Mouse (Mus musculus) olfactory bulb, adult 2 months (tissue): ENCODE measurements around the gene Sox13.

Experiments used
- CTCF ChIP-seq: fragments of 200-500 bp; IDR thresholded peaks from 2 replicates; pipeline ENCODE4 v1.5.1; 2012; ENCODE audit warnings: low read depth, mild to moderate bottlenecking, low read length, moderate library complexity; ENCODE audit not compliant: insufficient read depth
- POLR2A ChIP-seq: fragments of 200-500 bp; IDR thresholded peaks from 2 replicates; pipeline ENCODE4 v1.6.1; 2012; ENCODE audit warnings: mild to moderate bottlenecking, low read depth, low read length, moderate library complexity; ENCODE audit not compliant: insufficient read depth

DNA sequence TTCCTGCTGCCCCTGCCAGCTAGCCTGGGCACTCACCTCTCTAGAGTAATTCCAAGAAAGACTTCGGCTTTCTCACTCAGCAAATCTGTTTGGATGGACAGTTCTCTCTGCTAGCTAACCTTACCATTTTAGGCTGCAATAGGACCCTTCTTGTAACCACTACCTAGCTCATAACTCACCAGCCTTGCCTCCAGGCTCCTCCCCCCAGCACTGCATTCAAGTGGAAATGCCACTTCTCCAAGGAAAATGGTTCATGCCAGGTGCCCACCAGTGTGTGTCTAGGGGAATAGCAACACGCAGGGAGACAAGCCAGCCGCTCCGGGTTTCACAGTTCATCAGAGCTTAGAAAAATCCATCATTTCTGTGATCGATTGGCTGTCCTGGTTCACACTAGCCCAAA lies 46.6 kb downstream of the Sox13 start:
- no peak for TF ChIP-seq CTCF
- no peak for TF ChIP-seq POLR2A
